Mouse (Mus musculus): ENCODE measurements around the gene Olfr902.
"Not testable (repeated sequence)": the region's sequence is repeated elsewhere in the genome, so short reads cannot be mapped to it uniquely, and the experiment has no call there.

Olfr902 gene

DNA sequence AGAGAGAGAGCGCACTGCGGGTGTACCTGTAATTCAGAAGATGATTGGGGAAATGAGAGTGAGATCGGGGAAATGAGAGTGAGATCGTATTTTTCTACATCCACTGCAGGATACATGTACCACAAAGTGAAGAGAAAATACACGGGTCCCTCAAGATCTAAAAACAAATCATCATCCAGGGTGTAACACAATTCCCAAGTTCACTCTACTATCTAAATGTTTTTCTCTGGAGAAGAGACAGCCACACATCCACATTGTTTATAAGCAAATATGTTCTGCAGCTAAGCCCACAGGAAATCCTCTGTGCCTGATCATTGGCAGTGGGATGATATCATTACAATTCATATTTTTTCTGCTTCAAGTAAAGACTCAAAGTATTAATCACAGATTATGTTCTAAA is at the start of gene Olfr902:
Gene Olfr902, plus strand, starts transcription at position 301 of the 400 bp plus-strand sequence.
- DNase-seq (ENCODE audit: low spot score) = no peak

DNA sequence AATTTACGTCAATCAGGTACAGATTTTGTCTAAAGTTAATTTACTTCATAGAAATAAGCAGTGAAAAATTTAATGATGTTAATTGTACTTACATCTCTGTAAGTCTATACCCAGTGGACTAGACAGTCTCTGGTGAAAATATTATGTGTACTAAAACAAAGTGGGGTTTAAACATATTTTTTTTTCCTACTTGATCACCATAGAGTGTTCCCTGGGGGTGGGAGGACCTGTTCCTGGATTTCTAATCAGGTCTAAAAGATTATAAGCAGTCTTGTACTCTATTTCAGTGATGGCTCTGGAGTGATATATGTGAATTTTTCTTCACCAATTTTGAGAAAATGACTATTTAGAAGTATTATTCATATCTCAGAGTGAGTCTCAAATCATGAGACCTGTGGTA is 46.1 kb upstream of the Olfr902 start, which contains the start of gene Olfr147:
Gene Olfr147, plus strand, starts transcription at position 301 of the 400 bp plus-strand sequence.
- no peak for DNase-seq (ENCODE audit: low spot score)

DNA sequence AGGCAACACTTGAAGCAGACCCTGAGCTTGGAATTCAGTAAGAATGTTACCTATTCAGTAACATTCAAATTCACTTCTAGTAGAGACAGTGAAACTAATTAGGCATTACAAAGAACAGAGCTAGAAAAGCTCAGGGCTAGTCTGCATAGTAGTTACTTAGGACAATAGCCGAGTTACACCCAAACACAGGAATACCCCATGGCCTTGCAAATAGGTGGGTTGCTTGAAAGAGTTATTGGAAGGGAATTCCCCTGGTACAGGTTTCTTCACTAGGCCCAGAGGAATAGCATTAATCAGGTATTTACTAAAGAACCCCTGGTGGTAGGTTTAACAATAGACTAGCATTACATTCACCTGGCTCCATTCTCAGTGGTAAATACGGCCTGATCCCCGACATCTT is 40.0 kb upstream of the Olfr902 start:
- DNase-seq (ENCODE audit: low spot score) = not testable (repeated sequence)

DNA sequence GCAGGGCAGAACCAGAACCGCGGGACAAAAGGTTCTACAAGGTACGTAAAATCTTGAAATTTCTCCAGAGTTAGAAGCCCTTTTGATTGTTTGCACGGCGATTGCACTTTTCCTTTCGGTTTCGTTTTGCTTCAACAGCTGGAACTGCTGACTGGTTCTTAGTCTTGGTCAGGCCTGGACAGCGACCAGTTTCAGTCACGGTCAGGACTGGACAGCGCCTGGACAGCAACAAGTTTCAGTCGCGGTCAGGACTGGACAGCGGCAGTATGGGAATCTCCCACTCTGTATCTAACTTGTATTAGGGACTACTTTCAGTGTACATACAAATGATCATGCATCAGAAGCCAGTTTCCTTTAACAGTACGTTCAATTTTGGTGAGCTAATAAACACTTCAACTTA is 34.0 kb upstream of the Olfr902 start:
- DNase-seq (ENCODE audit: low spot score) = not testable (repeated sequence)

DNA sequence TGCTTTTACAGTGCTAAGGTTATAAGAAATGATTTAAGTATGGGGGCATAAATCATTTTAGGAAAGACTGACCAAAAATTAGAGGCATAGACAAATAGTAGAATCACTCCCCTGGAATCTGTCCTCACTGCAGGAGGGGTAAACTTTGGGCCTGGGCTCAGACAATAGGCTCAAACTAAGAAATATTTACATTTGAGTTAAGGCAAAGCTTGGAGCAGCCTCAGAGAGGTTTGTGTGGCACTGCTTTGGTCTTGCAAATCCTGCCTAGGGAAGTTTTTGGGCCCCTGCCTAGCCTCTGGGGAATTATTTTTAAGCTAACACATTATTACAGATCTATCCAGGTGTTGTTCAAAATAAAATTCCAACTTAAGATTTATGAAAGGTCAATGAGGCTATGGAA is 23.7 kb upstream of the Olfr902 start:
- no peak for DNase-seq (ENCODE audit: low spot score)

DNA sequence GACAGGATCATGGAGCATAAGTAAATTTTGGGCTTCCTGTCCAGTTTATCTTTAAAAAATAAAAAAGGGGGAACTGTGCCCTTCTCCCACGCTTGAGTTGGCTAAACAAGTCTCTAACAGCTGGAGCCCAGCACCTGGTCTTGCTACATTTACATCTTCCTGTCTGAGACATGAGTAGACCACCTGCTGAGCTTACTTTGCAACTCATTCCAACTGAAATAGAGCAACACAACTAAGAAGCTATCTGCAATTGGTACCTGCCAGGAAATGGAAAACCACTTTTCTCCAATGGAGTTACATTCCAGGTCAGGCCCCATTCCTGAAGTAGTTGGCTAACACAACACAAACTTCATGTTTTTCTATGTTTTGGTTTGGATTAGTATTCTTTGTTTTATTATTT is 20.4 kb upstream of the Olfr902 start:
- DNase-seq (ENCODE audit: low spot score) = no peak

DNA sequence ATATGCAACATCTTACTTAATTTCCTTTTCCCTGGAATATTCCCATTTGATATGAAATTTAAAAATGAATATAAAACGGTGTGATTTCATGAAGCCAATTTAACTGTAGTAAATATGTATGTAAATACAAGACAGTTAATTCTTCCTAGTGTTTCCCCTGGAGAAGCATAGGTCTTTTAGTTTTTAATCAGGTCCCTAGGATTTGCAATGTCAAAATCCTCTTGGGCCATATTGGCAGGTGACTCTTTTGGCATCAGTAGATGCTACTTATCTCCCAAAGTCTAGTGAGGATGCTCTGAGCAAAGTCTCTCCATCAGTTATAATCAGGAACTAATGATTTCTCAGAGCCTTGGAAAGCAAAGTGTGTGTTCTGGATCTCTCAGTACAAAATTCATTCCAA is 18.3 kb upstream of the Olfr902 start, which contains the start of gene Olfr901:
Gene Olfr901, plus strand, starts transcription at position 301 of the 400 bp plus-strand sequence.
- DNase-seq (ENCODE audit: low spot score) = no peak

DNA sequence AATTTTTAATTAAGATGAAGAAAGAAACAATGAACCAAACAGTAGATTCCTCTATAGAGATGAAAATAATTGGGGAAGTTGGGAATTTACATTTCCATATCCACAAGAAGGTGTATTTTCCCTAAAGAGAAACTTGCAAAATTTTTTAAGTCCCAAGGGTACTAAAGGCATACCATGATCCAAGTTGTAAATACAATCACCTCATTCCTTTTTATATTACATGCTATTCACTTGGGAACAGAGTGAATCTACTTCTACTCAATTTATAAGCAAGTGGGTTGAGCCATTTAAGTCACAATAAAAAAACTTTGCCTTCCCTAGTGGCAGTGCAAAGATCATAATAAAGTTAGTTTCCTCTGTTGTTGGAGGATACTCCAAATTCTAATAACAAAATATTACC is 15.4 kb downstream of the Olfr902 start, which contains the start of gene Olfr904:
Gene Olfr904, plus strand, starts transcription at position 301 of the 400 bp plus-strand sequence.
- DNase-seq (ENCODE audit: low spot score) = no peak

DNA sequence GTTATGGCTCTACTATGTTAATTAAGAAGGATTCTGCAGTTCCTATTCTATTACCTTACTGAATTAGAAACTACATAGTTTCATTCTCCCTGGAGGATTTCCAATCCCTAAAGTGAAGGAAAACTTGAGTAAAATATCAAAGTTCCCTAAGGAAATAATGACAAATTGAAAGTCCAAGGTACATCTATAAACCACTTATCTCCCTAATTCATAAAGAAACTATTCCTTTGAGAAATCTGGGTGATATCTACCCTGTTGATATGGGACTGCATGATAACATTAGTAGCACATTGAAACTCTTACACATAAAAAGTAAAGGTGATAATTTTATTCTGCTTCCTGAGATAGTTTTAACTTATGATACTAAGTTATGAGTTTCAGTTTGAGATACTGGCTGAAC is 23.4 kb downstream of the Olfr902 start, which contains the start of gene Olfr905:
Gene Olfr905, plus strand, starts transcription at position 301 of the 400 bp plus-strand sequence.
- DNase-seq (ENCODE audit: low spot score) = no peak

DNA sequence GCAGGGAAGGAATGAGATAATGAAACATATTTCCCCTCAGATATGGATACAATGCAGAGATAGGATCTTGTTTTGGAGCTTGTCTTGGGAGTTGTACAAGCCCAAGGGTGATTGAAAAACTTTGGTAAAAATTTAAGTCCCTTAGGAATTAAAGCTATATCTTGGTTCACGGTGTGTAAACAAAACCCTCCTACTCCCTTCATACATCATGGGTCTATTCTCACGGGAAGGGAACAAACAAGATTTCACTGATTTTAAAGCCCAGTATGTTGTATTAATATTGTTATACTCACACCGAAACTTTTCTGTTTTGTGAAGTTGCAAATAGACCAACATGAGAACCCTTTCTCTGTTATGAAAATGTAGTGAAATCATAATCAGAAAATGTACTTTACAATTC is 39.3 kb downstream of the Olfr902 start, which contains the start of gene Olfr906:
Gene Olfr906, plus strand, starts transcription at position 301 of the 400 bp plus-strand sequence.
- no peak for DNase-seq (ENCODE audit: low spot score)

DNA sequence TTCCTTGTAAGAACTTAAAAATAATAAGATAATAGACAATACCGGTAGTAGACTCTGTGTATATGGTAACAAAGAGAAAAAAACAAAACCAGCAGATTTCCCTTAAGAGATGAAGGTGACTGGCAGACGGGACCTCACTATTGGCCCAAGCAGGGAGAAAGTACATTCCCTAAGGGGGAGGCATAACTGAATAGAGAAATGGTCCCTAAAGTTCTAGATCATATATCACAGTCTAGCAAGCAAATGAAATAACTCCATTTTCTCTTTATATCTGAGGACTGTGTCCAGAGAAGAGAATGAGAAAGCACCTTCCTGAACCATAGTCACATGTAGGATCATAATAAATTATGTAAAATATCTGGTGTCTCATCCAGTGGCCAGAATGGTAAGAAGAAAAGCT is 48.0 kb downstream of the Olfr902 start, which contains the start of gene Olfr907:
Gene Olfr907, plus strand, starts transcription at position 301 of the 400 bp plus-strand sequence.
- no peak for DNase-seq (ENCODE audit: low spot score)

Data from urinary bladder, postnatal 14 days (tissue).